Mouse (Mus musculus) layer of hippocampus, adult 8-10 months (tissue): ENCODE results near the gene Actrt3. TPM values are rescaled to one million over a fixed set of nuclear protein-coding genes. Genes with fewer than 3 reads are reported as not detected.
"Not testable (repeated sequence)": the region's sequence is repeated elsewhere in the genome, so short reads cannot be mapped to it uniquely, and the experiment has no call there.

Experiments used
- DNase-seq, 2 experiments: peaks; one replicate each; pipeline ENCODE4 v3.0.0; 2022; ENCODE audit warnings: low spot score in 2 of 2
- total RNA-seq, 4 experiments: library from RNA; stranded (reverse); gene quantifications; 2 replicates each; pipeline ENCODE4 v1.2.4; 2022

Actrt3 gene
- total RNA-seq, 4 experiments from 2014 or later, result 0.86 to 1.5 (median 1.1) TPM

DNA sequence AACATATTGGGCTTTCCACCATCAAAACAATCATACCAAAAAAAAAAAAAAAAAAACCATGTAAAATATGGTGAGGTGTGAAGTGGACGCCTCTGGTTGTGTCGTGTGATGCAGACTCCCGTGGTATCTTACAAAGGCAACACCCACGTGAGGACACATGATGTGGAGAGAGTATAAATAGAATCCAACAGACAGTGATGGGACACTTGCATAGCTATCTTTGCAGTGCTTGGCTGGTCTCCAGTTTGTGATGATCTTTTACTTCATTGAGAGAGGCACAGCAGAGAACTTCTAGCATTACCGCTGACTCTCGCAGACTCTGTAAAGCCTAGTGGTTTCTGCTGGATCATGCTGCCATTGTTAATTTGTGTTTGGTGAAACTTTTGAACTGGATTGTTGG is 10.9 kb downstream of the Actrt3 start:
- no peak for DNase-seq

DNA sequence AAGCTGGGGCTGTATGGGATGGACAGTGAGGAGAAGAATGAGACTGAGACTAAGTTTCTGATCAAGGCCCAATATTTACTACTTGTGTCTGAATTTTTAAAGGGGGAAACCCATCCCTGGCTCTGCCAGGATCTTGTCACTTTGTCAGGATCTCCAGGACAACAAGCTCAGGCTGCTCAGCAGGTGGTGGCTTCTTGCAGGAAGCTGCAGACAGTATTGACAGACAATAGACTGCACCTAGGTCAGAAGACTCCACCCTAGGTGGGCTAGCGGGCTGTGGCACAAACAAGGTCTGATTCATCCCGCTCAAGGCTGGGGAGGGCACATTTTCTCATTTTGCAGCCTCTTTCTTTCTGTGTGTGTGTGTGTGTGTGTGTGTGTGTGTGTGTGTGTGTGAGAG is 26.2 kb downstream of the Actrt3 start:
- DNase-seq, result no peak

DNA sequence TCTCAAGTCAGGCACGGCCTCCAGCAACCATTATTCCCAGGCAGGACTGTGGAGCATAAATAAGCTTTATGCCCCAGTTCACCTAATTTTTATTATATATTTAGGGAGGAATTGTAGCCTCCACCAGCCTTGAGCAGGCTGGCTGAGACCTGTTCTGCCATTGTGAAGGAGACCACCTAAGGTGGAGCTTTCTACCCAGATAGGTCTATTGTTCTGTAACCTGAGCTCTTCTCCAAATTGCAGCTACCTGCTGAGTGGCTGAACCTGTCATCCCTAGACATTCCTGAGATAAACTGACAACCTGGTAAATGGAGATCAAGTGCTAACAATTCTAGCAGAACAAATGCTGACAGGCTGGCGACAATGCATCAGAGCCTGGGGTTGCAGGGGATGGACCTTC is 33.4 kb downstream of the Actrt3 start:
- DNase-seq, result not testable (repeated sequence)

- no peak for DNase-seq
These were observed 38.9 kb downstream of the Actrt3 start for GRCm38 (mm10) chr3:30560677-30561314.

DNA sequence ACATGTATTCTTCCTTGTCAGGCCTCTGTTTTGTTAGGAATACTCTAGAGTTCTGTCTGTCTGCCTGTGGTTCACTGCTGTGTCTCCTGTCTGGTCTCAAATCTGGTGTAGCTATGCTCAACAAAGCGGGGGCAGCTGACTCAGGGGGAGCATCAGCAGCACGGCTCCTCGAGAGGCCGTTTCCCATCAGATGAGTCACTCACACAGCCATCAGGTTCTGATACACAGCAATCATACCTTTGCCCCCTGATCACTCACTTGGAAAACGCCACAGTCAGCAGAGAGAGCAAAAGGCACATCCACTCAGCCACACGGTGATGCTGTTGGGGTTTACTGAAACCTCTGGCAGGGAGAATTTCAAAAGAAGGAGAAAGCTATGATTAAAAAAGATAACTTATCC is 46.0 kb downstream of the Actrt3 start:
- no peak for DNase-seq

GRCm38 (mm10) chr3:30550218-30550617 is 49.5 kb downstream of the Actrt3 start:
- no peak for DNase-seq

GRCm38 (mm10) chr3:30548928-30549327 is 50.8 kb downstream of the Actrt3 start:
- DNase-seq, result peak in 1 of 2 experiments; percentile 15

- no peak for DNase-seq
These were observed 51.8 kb downstream of the Actrt3 start, which contains the start of gene Mecom for GRCm38 (mm10) chr3:30547908-30548307. Gene Mecom (minus strand): TSS chr3:30548008.

Other genes starting within 250 kb of the Actrt3 start
- 1 to 10 TPM; 2.2 to 5.5 (median 4.5) TPM for gene Mecom, start 51.9 kb downstream of the Actrt3 start, total RNA-seq
- gene Mynn, start 2.1 kb upstream of the Actrt3 start, total RNA-seq, result 10 to 100 TPM; 12.5 to 23.4 (median 19.9) TPM
- gene Lrriq4, start 44.6 kb upstream of the Actrt3 start, total RNA-seq, result not detected
- gene Lrrc34, start 47.9 kb upstream of the Actrt3 start, total RNA-seq, result under 1 TPM in 1 of 4 experiments, not detected in 3; 0.38 TPM
- under 1 TPM in 1 of 4 experiments, not detected in 3; 0.31 TPM for gene Lrrc31, start 99.9 kb upstream of the Actrt3 start, total RNA-seq
- not detected for gene Samd7, start 146.4 kb upstream of the Actrt3 start, total RNA-seq
- 100 to 1,000 TPM in 1 of 4 experiments, 10 to 100 TPM in 3; 90.6 to 104 (median 95.9) TPM for gene Sec62, start 192.9 kb upstream of the Actrt3 start, total RNA-seq